Mouse (Mus musculus): ENCODE data around the gene Npepps.
"Not testable (repeated sequence)": the region's sequence is repeated elsewhere in the genome, so short reads cannot be mapped to it uniquely, and the experiment has no call there.

Npepps gene

GRCm38 (mm10) chr11:97280216-97280861 lies at the start of gene Npepps:
Gene Npepps, minus strand, starts transcription at chr11:97280638.
- peak; percentile 75 to 81 for DNase-seq (ENCODE audit: low spot score in 2 of 2)

GRCm38 (mm10) chr11:97328148-97328547 lies 47.7 kb upstream of the Npepps start:
- DNase-seq (ENCODE audit: low spot score in 2 of 2), result peak; percentile 58 to 79

- DNase-seq (ENCODE audit: low spot score in 2 of 2), result no peak
These were observed 44.8 kb upstream of the Npepps start for GRCm38 (mm10) chr11:97325224-97325623.

GRCm38 (mm10) chr11:97321894-97322600 lies 41.6 kb upstream of the Npepps start:
- DNase-seq (ENCODE audit: low spot score in 2 of 2), result not testable (repeated sequence)

- no peak for DNase-seq (ENCODE audit: low spot score in 2 of 2)
These were observed 40.8 kb upstream of the Npepps start for GRCm38 (mm10) chr11:97321197-97321596.

GRCm38 (mm10) chr11:97315504-97316503 lies 35.4 kb upstream of the Npepps start, which contains the start of gene Mrpl45:
Gene Mrpl45, plus strand, starts transcription at chr11:97315716.
- DNase-seq (ENCODE audit: low spot score in 2 of 2), result peak; percentile 98 to 99

- DNase-seq (ENCODE audit: low spot score in 2 of 2), result no peak
These were observed 34.5 kb upstream of the Npepps start for GRCm38 (mm10) chr11:97314751-97315503.

GRCm38 (mm10) chr11:97314110-97314509 lies 33.7 kb upstream of the Npepps start:
- DNase-seq (ENCODE audit: low spot score in 2 of 2), result no peak

- DNase-seq (ENCODE audit: low spot score in 2 of 2), result not testable (repeated sequence)
These were observed 32.4 kb upstream of the Npepps start for GRCm38 (mm10) chr11:97312871-97313270.

- DNase-seq (ENCODE audit: low spot score in 2 of 2), result no peak
These were observed 30.6 kb upstream of the Npepps start for GRCm38 (mm10) chr11:97310895-97311631.

- DNase-seq (ENCODE audit: low spot score in 2 of 2), result peak; percentile 82 to 87
These were observed 29.6 kb upstream of the Npepps start for GRCm38 (mm10) chr11:97309911-97310571.

GRCm38 (mm10) chr11:97309451-97309836 lies 29.0 kb upstream of the Npepps start:
- DNase-seq (ENCODE audit: low spot score in 2 of 2), result peak in 1 of 2 experiments; percentile 66

- DNase-seq (ENCODE audit: low spot score in 2 of 2), result no peak
These were observed 28.5 kb upstream of the Npepps start for GRCm38 (mm10) chr11:97308806-97309450.

GRCm38 (mm10) chr11:97307294-97308069 lies 27.0 kb upstream of the Npepps start:
- no peak for DNase-seq (ENCODE audit: low spot score in 2 of 2)

GRCm38 (mm10) chr11:97304631-97305030 lies 24.2 kb upstream of the Npepps start:
- DNase-seq (ENCODE audit: low spot score in 2 of 2), result no peak

GRCm38 (mm10) chr11:97302231-97302781 lies 21.9 kb upstream of the Npepps start:
- DNase-seq (ENCODE audit: low spot score in 2 of 2), result peak; percentile 45 to 60

- no peak for DNase-seq (ENCODE audit: low spot score in 2 of 2)
These were observed 21.0 kb upstream of the Npepps start for GRCm38 (mm10) chr11:97301406-97301805.

- DNase-seq (ENCODE audit: low spot score in 2 of 2), result no peak
These were observed 19.5 kb upstream of the Npepps start for GRCm38 (mm10) chr11:97299939-97300338.
